Mouse (Mus musculus) cerebral cortex, adult 2 months (tissue): ENCODE measurements around the gene Gm48552.

Experiments
- WGBS: fragments of 180-500 bp; shearing (Covaris S2); methylation state at CpG from one replicate; pipeline ENCODE4 v1.1.7; 2018; 5-methylcytosine and 5-hydroxymethylcytosine counted together

The Gm48552 gene

DNA sequence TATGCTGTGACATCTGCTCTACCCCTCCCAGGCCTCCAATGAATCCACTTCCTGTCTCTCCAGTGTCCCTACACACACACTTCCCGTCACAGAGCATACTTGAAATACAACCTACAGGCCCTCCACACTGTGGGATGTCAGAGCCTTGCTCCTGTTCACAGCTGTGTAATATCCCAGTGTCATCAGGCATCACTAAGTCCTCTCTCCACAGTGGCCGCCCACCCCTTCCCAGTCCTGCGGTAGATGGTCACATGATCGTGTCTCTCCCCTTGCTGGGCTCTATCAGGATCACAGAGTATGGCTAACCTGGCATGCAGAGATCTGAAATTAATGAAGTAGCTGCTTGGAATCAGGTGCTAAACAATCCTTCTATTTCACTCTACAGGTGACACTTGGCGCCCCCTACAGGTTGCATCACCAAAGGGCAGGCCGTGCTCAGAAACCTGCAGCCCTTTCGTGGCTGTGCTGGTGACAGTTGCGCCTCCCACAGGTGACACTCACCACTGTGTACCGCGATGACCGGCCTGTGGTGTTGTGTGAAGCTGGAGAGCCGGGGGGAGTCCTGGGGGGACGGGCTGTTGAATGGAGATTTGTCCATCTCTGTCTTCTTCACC is 16.9 kb downstream of the Gm48552 start:
- 45% methylated on average over 13 of the region's 13 CpGs for WGBS

GRCm38 (mm10) chr10:81406504-81407440 is 18.0 kb downstream of the Gm48552 start:
- 56% methylated on average over 24 of the region's 24 CpGs for WGBS

DNA sequence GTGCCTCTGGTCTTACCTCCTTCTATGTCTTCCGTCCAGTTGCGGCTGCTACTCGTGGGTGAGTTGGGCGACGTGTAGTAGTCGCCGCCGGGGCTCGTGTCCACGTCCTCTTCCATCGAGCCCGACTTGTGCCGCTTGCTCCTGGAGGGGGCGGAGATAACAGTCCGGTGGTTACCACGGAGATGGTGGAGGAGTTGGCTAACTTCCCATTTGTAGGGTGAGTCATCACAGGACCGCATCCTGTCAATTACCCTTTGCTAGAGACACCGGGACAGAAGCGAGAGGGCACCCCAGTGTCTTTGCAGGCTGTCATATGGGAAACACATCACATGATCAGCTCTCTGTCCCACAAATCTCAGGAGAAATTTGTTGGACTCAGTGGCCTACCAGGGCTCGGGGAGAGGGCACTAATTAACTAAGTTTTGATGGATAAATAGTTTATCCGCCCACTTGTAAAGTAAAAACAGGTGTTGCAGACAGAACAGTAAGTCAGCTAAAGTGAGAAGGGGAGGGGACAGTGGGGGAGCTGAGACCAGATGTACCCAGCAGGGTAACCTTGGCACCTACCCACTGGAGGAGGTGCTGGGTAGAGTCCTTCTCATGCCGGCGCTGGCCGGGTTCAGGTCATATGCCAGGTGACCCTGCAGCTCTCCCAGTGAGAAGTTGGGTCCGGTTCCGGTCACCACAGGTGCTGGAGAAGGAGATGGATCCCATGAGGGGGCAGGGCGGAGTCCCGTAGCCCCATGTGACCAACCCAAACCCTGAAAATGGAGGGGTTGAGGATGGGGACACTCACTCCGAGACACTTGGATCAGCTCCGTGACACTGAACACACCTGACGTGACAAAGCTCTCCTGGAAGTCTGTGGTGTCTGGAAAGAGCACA is 19.0 kb downstream of the Gm48552 start:
- 35% methylated on average over 31 of the region's 31 CpGs for WGBS

DNA sequence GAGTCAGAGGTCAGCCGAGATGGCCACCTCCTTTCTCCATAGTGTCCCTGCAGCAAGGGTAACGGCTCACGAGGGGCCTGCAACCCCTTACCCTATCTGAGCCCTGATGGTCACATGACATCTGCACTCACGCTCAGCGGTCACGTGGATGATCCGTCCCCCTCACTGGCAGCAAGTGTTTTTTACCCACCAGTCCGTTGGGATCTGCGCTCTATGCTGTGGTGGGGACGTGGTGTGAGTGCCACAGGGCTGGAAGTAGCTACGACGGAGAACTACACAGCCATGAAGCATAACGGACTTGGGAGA is 19.6 kb downstream of the Gm48552 start:
- WGBS, result 69% methylated on average over 13 of the region's 13 CpGs

GRCm38 (mm10) chr10:81408871-81409291 is 20.1 kb downstream of the Gm48552 start:
- WGBS, result 38% methylated on average over 9 of the region's 9 CpGs

DNA sequence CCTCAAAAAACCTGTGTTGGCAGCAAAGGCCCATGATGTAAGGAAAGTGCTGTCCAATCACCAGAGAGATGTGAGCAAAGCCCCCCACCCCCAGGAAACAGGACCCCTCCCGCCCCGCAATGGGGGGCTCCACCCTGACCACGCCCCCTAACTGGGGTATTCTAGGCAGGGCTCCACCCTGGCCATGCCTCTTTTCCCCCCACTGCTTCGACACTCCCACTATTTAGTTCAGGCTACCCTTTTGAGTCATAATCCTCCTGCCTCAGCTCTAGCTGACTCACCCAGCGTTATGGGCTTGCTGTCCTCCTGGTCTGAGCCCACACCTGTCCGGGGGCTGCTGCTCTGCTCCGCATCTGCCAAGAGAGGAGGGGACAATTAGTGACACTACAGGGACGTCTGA is 20.5 kb downstream of the Gm48552 start:
- 24% methylated on average over 8 of the region's 8 CpGs for WGBS

DNA sequence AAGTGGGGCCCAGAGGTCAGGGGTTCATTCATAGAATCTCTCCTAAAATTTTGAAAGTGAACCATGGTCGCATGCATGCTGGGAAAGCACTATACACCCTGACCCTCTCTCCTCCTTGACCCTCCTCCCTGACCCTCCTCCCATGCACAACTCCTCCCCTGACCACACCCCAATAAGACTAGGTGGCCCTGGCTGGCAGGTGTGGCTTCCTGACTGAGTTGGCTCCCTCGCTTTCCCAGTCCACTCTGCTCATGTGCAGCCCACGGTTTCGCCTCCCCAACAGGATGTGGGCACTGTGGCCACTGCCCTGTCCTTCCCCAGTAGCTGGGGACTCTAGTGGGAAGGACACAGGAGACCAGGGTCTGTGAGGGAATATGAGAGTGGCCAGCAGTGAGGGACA is 21.5 kb downstream of the Gm48552 start:
- WGBS, result 80% methylated on average over 4 of the region's 4 CpGs

DNA sequence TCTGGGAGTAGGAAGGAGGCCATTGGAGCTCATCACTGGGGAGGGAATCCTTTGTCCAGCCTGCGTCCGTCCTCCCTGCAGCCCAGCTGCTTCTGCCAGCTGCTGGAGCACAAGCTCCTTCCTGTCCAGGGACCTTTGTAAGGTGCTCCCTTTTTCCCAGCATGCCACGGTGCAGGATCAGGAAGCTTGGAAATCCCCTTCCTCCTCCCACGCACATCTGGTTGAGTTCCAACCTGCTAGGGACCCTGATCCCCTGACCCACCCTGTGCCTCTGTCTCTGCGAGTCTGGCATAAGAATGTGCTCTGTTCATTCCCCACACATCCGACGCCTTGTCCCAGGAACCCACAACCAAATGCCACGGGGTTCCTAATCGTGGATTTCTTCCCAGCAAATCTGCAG is 22.2 kb downstream of the Gm48552 start:
- 32% methylated on average over 9 of the region's 9 CpGs for WGBS

GRCm38 (mm10) chr10:81411471-81412400 is 22.9 kb downstream of the Gm48552 start:
- 29% methylated on average over 18 of the region's 18 CpGs for WGBS

GRCm38 (mm10) chr10:81412586-81413309 is 23.9 kb downstream of the Gm48552 start:
- WGBS, result 69% methylated on average over 16 of the region's 16 CpGs

DNA sequence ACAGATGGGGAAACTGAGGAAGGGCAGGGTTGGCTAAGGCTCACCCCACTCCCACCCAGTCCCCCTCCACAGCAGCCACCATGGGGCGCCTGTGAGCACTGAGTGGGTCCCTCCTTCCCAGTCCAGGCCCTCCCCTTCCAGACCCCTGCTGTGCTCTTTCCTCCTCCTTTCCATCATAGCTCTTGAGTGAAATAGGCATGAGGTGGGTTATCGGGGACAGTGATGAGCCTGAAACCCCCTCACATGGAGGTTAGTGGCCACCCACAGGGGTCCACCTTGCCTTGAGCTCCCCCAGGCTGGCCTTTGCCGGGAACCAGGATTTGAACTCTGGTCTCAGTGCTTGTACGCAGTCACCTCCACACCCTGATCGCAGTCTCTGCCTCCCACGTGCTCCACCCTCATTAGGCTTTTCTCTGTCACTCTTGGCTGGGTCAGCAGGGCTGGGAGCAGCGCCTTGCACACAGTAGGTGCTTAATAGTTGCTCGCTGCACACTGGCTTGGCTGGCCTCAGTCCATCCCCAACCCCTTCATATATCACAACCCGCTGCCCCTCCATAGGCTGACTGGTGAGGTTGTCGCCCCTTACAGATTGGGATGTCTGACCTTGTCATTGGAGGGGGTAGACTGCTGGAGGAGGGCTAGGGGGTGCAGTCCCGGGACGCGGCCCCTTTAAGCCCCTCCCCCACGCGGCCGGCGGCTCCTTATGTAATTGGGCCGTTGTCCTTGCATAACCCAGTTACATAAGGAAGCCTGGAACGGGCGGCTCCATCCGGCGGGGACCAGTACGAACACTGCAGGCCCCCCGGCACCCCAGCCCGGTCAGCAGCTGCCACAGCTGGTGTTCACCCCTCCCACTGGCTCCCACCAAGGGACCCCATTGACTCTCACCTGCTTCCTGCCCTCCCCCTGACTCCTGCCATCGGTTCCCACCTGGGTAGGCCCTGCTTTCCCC is 24.8 kb downstream of the Gm48552 start:
- WGBS, result 22% methylated on average over 26 of the region's 26 CpGs

DNA sequence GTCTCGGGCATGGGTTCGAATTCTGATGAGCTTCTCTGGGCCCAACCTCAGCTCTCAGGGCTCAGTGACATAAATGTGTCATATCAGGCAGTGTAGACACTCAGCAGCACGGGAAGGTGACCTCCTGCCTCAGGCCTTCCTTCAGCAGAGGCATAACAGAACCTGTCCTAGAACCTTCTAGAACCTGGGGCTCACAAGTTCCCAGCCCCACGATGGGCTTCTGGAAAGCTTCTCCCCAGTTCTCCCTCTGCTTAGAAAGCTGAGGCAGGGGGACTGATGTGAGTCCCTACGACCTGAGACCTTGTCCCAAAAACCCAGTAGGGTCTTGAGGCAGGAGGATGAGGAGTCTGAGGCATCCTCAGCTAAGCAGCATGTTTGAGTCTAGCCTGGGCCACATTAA is 26.3 kb downstream of the Gm48552 start:
- 79% methylated on average over 5 of the region's 5 CpGs for WGBS

GRCm38 (mm10) chr10:81415549-81416310 is 26.9 kb downstream of the Gm48552 start:
- 61% methylated on average over 17 of the region's 17 CpGs for WGBS

GRCm38 (mm10) chr10:81416581-81417226 is 27.9 kb downstream of the Gm48552 start:
- 5% methylated on average over 26 of the region's 26 CpGs for WGBS

- 43% methylated on average over 12 of the region's 12 CpGs for WGBS
Observed at GRCm38 (mm10) chr10:81417227-81418215, 28.7 kb downstream of the Gm48552 start.

GRCm38 (mm10) chr10:81418216-81419070 is 29.6 kb downstream of the Gm48552 start:
- 63% methylated on average over 11 of the region's 11 CpGs for WGBS
